Mouse (Mus musculus) midbrain, embryonic 13.5 days (tissue): Measurements from ENCODE around the gene Rpl31. TPM values are rescaled to one million over a fixed set of nuclear protein-coding genes. Genes with fewer than 3 reads are reported as not detected.

Source experiments
- ATAC-seq: fragments of 200-750 bp; cut with Nextera tagmentation; 2 replicates; pipeline ENCODE4 v1.8.0; 2017; ENCODE audit warnings: mild to moderate bottlenecking, moderate TSS enrichment, moderate library complexity
- H3K27ac ChIP-seq: fragments of 300-500 bp; sonication (generic); 2 replicates; pipeline ENCODE4 v1.5.1; 2015; ENCODE audit warnings: inconsistent platforms, mild to moderate bottlenecking, moderate library complexity
- H3K27me3 ChIP-seq: fragments of 300-500 bp; sonication (generic); 2 replicates; pipeline ENCODE4 v1.6.1; 2015; ENCODE audit warnings: mild to moderate bottlenecking, inconsistent platforms
- H3K36me3 ChIP-seq: fragments of 300-500 bp; sonication (generic); 2 replicates; pipeline ENCODE4 v1.6.1; 2015; ENCODE audit warnings: mild to moderate bottlenecking, inconsistent platforms
- H3K4me1 ChIP-seq: fragments of 300-500 bp; sonication (generic); replicated peaks from 2 replicates; pipeline ENCODE4 v1.6.1; 2015; ENCODE audit warnings: inconsistent platforms
- H3K4me2 ChIP-seq: fragments of 300-500 bp; sonication (generic); replicated peaks from 2 replicates; pipeline ENCODE4 v1.6.1; 2015; ENCODE audit warnings: moderate library complexity, mild to moderate bottlenecking, inconsistent platforms
- H3K4me3 ChIP-seq: fragments of 300-500 bp; sonication (generic); replicated peaks from 2 replicates; pipeline ENCODE4 v1.5.1; 2015; ENCODE audit warnings: mild to moderate bottlenecking, inconsistent platforms
- H3K9ac ChIP-seq: fragments of 300-500 bp; sonication (generic); replicated peaks from 2 replicates; pipeline ENCODE4 v1.6.1; 2015; ENCODE audit warnings: mild to moderate bottlenecking, inconsistent platforms
- H3K9me3 ChIP-seq: fragments of 300-500 bp; sonication (generic); 2 replicates; pipeline ENCODE4 v1.6.1; 2016; ENCODE audit warnings: mild to moderate bottlenecking, inconsistent platforms
- WGBS: fragments of 180-500 bp; shearing (Covaris S2); methylation state at CpG from one replicate; pipeline ENCODE4 v1.1.7; 2015; 5-methylcytosine and 5-hydroxymethylcytosine counted together
- polyA plus RNA-seq: library from polyadenylated mRNA; unstranded; fragments of >200 nt; fragmentation: Nextera tagmentation; extraction: Ambion mirVana; gene quantifications from 2 replicates; pipeline ENCODE4 v1.2.1, GENCODE M21; 2015

Rpl31 gene
- polyA plus RNA-seq, 1 experiment from 2014 or later: 398 TPM

DNA sequence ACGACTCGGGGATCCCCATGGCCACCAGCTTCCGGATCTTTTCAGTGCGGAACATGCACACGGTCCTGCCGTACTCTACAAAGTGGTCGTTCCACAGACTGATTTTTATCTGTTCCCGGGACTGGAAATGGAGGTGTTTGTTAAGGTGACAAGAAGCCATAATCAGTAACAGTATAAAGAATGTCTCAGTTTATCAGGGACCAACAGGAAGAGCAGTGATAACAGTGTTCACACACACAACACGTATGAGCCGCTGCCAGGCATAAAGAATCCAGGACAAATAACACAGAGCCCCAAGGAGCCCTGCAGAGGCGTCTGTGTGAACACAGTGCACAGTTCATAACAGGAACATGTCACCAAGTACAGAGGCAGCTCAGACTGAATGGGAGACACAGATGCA is 21.7 kb downstream of the Rpl31 start:
- H3K9me3 ChIP-seq: no peaks in the 10 kb centered on the region
- H3K4me3 ChIP-seq: no peak overlapping the region
- H3K4me2 ChIP-seq: no peak overlapping the region
- 93% methylated on average over 11 of the region's 11 CpGs for WGBS
- peaks cover 5% of the 10 kb centered on the region; the same call in 1 of the 2 replicates for H3K36me3 ChIP-seq
- no peak overlapping the region for H3K27ac ChIP-seq
- no peaks in the 10 kb centered on the region for H3K27me3 ChIP-seq
- ATAC-seq: no peak
- no peaks in the 10 kb centered on the region for H3K4me1 ChIP-seq
- no peak overlapping the region for H3K9ac ChIP-seq

GRCm38 (mm10) chr1:39391652-39392051 is 24.0 kb downstream of the Rpl31 start:
- Histone ChIP-seq H3K27me3 (no peaks in the 10 kb centered on the region), H3K4me2 (no peak overlapping the region), H3K4me1 (no peaks in the 10 kb centered on the region), H3K36me3 (peaks cover 5% of the 10 kb centered on the region; the same call in 1 of the 2 replicates), H3K9ac (no peak overlapping the region), H3K4me3 (no peak overlapping the region), H3K9me3 (no peaks in the 10 kb centered on the region), H3K27ac (no peak overlapping the region)
- peak; percentile 34; the same call in 1 of the 2 replicates for ATAC-seq
- 83% methylated on average over 6 of the region's 6 CpGs for WGBS

- no peaks in the 10 kb centered on the region for H3K27me3 ChIP-seq
- no peaks in the 10 kb centered on the region for H3K9me3 ChIP-seq
- H3K36me3 ChIP-seq: peaks cover 7% of the 10 kb centered on the region
- no peak overlapping the region for H3K27ac ChIP-seq
- ATAC-seq: peak; percentile 76
- WGBS: 60% methylated on average over 3 of the region's 3 CpGs
- H3K4me2 ChIP-seq: no peak overlapping the region
- H3K4me3 ChIP-seq: no peak overlapping the region
- H3K4me1 ChIP-seq: no peaks in the 10 kb centered on the region
- no peak overlapping the region for H3K9ac ChIP-seq
Measured at GRCm38 (mm10) chr1:39392189-39392588, 24.5 kb downstream of the Rpl31 start.

DNA sequence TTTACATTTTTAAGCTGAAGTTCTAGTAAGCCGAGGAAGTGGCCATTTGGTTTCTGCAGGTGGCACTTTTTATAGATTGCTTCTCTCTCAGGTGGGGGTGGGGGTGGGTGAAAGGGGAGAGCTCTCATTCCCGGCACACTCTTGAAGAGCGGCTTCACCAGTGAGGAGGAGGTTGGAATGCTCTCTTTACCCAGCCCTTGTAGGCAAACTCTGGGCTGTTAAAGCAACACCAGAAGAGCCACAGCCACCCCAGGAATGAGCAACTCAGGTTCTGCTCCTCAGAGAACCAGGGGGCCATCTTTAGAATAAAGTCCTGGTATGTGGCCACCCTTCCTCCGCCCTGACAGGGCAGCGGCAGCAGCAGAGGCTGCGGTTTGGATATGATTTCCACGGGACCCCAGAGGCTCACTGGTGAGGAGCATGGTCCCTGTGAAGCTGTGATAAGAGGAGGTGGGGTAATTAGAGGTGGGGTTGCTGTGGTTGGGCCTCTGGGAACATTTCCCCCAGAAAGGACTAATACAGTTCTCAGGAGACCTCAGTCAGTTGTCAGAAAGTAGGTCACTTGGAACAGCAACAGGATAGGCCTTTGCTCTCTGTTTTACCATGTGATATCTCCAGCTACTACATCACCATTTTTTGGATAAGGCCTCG is 25.7 kb downstream of the Rpl31 start:
- H3K27ac ChIP-seq: no peak overlapping the region
- H3K4me2 ChIP-seq: no peak overlapping the region
- no peaks in the 10 kb centered on the region for H3K27me3 ChIP-seq
- ATAC-seq: no peak
- no peaks in the 10 kb centered on the region for H3K9me3 ChIP-seq
- H3K4me3 ChIP-seq: no peak overlapping the region
- H3K9ac ChIP-seq: no peak overlapping the region
- H3K36me3 ChIP-seq: peaks cover 12% of the 10 kb centered on the region
- no peaks in the 10 kb centered on the region for H3K4me1 ChIP-seq
- 85% methylated on average over 8 of the region's 8 CpGs for WGBS

GRCm38 (mm10) chr1:39394096-39394495 is 26.5 kb downstream of the Rpl31 start:
- Histone ChIP-seq H3K27me3 (no peaks in the 10 kb centered on the region), H3K36me3 (peaks cover 7% of the 10 kb centered on the region), H3K4me1 (no peaks in the 10 kb centered on the region), H3K4me2 (no peak overlapping the region), H3K9ac (no peak overlapping the region), H3K27ac (no peak overlapping the region), H3K9me3 (no peaks in the 10 kb centered on the region), H3K4me3 (no peak overlapping the region)
- WGBS: 69% methylated on average over 10 of the region's 10 CpGs
- ATAC-seq: no peak

DNA sequence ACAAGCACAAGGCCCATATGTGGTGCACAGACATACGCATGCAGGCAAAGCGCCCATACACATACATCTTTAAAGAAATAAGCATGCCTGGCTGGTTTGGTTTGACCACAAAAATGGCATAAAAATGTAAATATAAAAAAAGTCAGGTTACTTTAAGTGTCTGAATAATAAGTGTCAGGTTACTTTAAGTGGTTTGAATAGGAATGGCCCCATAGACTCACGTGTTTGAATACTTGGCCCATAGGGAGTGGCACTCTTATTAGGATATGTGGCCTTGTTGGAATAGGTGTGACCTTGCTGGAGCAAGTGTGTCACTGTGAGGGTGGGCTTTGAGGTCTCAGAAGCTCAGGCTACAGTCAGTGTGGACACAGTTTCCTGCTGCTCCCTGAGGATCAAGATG is 27.0 kb downstream of the Rpl31 start:
- WGBS: 89% methylated on average over 3 of the region's 3 CpGs
- no peak for ATAC-seq

DNA sequence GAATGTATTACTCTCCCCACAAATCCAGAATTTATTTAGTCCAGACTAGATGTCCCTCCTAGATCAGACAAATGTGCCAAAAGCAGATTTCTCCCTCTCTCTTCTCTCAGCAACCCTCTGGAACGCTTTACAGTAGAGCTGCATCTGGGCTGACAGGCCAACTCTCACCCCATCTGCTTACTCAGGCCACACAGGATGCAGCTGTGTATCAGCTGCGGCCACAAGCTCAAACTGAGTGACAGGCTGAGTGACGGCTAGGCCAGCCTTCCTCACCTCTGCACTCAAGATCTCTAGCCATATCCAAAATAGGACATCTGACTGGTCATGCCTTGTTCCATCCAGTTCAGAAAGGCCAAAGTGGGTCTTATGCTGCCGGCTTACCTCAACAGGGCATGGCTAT is 28.7 kb downstream of the Rpl31 start:
- no peak overlapping the region for H3K4me3 ChIP-seq
- no peaks in the 10 kb centered on the region for H3K9me3 ChIP-seq
- no peak for ATAC-seq
- no peaks in the 10 kb centered on the region for H3K4me1 ChIP-seq
- no peak overlapping the region for H3K27ac ChIP-seq
- WGBS: 89% methylated on average over 4 of the region's 4 CpGs
- peaks cover 6% of the 10 kb centered on the region; the same call in 1 of the 2 replicates for H3K36me3 ChIP-seq
- no peak overlapping the region for H3K9ac ChIP-seq
- no peak overlapping the region for H3K4me2 ChIP-seq
- no peaks in the 10 kb centered on the region for H3K27me3 ChIP-seq

More for the DNA sequence above, 27.0 kb downstream of the Rpl31 start:
- no peaks in the 10 kb centered on the region for H3K27me3 ChIP-seq
- no peak overlapping the region for H3K4me3 ChIP-seq
- H3K9ac ChIP-seq: no peak overlapping the region
- H3K36me3 ChIP-seq: peaks cover 6% of the 10 kb centered on the region; the same call in 1 of the 2 replicates
- H3K9me3 ChIP-seq: no peaks in the 10 kb centered on the region
- no peak overlapping the region for H3K4me2 ChIP-seq
- H3K4me1 ChIP-seq: no peaks in the 10 kb centered on the region
- no peak overlapping the region for H3K27ac ChIP-seq

DNA sequence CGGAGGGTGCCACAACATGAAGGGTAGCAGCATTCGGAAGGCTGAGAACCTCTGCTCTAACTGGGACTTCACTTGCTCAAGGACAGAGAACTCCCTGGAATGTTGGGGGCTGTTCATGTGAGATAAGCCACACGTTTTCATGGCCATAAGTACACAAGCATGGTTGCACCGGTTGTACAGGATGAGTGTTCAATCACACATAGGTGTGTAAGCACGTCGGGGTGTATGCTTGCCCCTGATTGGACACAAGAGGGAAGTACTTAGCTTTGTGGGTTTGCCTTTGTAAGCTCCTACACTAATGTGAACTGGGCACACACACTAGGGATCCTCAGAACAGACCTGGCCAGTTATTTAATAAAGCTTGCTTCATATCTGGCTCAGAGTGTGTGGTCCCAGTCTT is 30.6 kb downstream of the Rpl31 start:
- H3K27ac ChIP-seq: no peak overlapping the region
- H3K36me3 ChIP-seq: peaks cover 11% of the 10 kb centered on the region; the same call in 1 of the 2 replicates
- no peaks in the 10 kb centered on the region for H3K9me3 ChIP-seq
- no peaks in the 10 kb centered on the region for H3K27me3 ChIP-seq
- H3K4me2 ChIP-seq: no peak overlapping the region
- no peak overlapping the region for H3K9ac ChIP-seq
- no peak overlapping the region for H3K4me3 ChIP-seq
- WGBS: 93% methylated on average over 6 of the region's 6 CpGs
- H3K4me1 ChIP-seq: no peaks in the 10 kb centered on the region
- no peak for ATAC-seq

DNA sequence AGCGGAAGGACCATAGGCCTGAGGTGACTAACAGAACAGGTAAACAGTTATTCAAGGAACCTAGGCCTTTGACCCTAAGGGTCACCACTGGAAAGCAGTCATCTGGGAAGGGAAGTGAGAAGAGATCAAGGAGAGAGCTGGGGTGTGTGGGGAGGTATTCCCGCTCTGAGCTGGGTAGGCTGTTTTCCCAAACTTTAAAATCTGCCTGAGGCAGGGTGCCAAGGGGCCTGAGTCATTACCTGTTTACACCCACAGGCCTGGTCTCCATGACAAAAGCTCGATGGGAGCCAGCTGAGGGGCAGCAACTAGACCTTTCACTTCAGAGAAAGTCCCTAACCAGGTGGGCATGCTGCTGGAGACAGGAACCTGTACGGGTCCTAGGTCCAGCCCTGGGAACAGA is 31.6 kb downstream of the Rpl31 start:
- no peaks in the 10 kb centered on the region for H3K9me3 ChIP-seq
- H3K27ac ChIP-seq: no peak overlapping the region
- no peak overlapping the region for H3K4me2 ChIP-seq
- H3K36me3 ChIP-seq: peaks cover 11% of the 10 kb centered on the region; the same call in 1 of the 2 replicates
- ATAC-seq: no peak
- no peak overlapping the region for H3K9ac ChIP-seq
- WGBS: 87% methylated on average over 4 of the region's 4 CpGs
- no peaks in the 10 kb centered on the region for H3K27me3 ChIP-seq
- no peak overlapping the region for H3K4me3 ChIP-seq
- no peaks in the 10 kb centered on the region for H3K4me1 ChIP-seq

GRCm38 (mm10) chr1:39400173-39400572 is 32.5 kb downstream of the Rpl31 start:
- H3K4me3 ChIP-seq: no peak overlapping the region
- H3K9ac ChIP-seq: no peak overlapping the region
- no peaks in the 10 kb centered on the region for H3K4me1 ChIP-seq
- H3K9me3 ChIP-seq: no peaks in the 10 kb centered on the region
- ATAC-seq: no peak
- WGBS: 92% methylated on average over 3 of the region's 3 CpGs
- H3K27ac ChIP-seq: no peak overlapping the region
- H3K27me3 ChIP-seq: no peaks in the 10 kb centered on the region
- H3K4me2 ChIP-seq: no peak overlapping the region
- peaks cover 11% of the 10 kb centered on the region; the same call in 1 of the 2 replicates for H3K36me3 ChIP-seq

- H3K9me3 ChIP-seq: no peaks in the 10 kb centered on the region
- H3K4me1 ChIP-seq: peaks cover 4% of the 10 kb centered on the region; the same call in 1 of the 2 replicates
- no peak overlapping the region for H3K27ac ChIP-seq
- 0 out of 2 replicates have a peak, but pooled peaks cover 5% of the 10 kb centered on the region for H3K36me3 ChIP-seq
- no peaks in the 10 kb centered on the region for H3K27me3 ChIP-seq
- H3K9ac ChIP-seq: no peak overlapping the region
- ATAC-seq: no peak
- no peak overlapping the region for H3K4me2 ChIP-seq
- H3K4me3 ChIP-seq: no peak overlapping the region
- WGBS: 74% methylated on average over 4 of the region's 4 CpGs
Measured at GRCm38 (mm10) chr1:39407108-39407507, 39.5 kb downstream of the Rpl31 start.

- ATAC-seq: no peak
- no peaks in the 10 kb centered on the region for H3K9me3 ChIP-seq
- H3K9ac ChIP-seq: no peak overlapping the region
- 94% methylated on average over 6 of the region's 6 CpGs for WGBS
- no peaks in the 10 kb centered on the region for H3K27me3 ChIP-seq
- no peak overlapping the region for H3K4me2 ChIP-seq
- no peak overlapping the region for H3K27ac ChIP-seq
- H3K36me3 ChIP-seq: no peaks in the 10 kb centered on the region
- H3K4me1 ChIP-seq: peaks cover 4% of the 10 kb centered on the region; the same call in 1 of the 2 replicates
- H3K4me3 ChIP-seq: no peak overlapping the region
Measured at GRCm38 (mm10) chr1:39408123-39408522, 40.5 kb downstream of the Rpl31 start.

GRCm38 (mm10) chr1:39408668-39409067 is 41.0 kb downstream of the Rpl31 start:
- H3K9ac ChIP-seq: no peak overlapping the region
- ATAC-seq: no peak
- H3K4me3 ChIP-seq: no peak overlapping the region
- no peak overlapping the region for H3K27ac ChIP-seq
- no peaks in the 10 kb centered on the region for H3K9me3 ChIP-seq
- 72% methylated on average over 7 of the region's 7 CpGs for WGBS
- no peaks in the 10 kb centered on the region for H3K36me3 ChIP-seq
- no peaks in the 10 kb centered on the region for H3K27me3 ChIP-seq
- no peak overlapping the region for H3K4me2 ChIP-seq
- H3K4me1 ChIP-seq: peaks cover 4% of the 10 kb centered on the region; the same call in 1 of the 2 replicates
